Mouse (Mus musculus) macrophage (primary cell): ENCODE results near the gene Olfr675. TPM values are rescaled to one million over a fixed set of nuclear protein-coding genes. Genes with fewer than 3 reads are reported as not detected.
"Not testable (repeated sequence)": the region's sequence is repeated elsewhere in the genome, so short reads cannot be mapped to it uniquely, and the experiment has no call there.

Experiments used
- H3K27ac ChIP-seq: fragments of 350-480 bp; formaldehyde crosslinking; 2 replicates; pipeline ENCODE4 v1.9.0; 2021
- H3K36me3 ChIP-seq: fragments of 350-480 bp; formaldehyde crosslinking; 2 replicates; pipeline ENCODE4 v1.9.0; 2021; ENCODE audit errors: inconsistent target
- H3K4me3 ChIP-seq: fragments of 350-480 bp; formaldehyde crosslinking; 2 replicates; pipeline ENCODE4 v1.9.0; 2021; ENCODE audit errors: inconsistent target
- H3K79me2 ChIP-seq: fragments of 350-480 bp; formaldehyde crosslinking; 2 replicates; pipeline ENCODE4 v1.9.0; 2021; ENCODE audit errors: inconsistent target
- WGBS: methylation state at CpG from one replicate; pipeline ENCODE4 v1.1.7; 2026; ENCODE audit warnings: inconsistent platforms; ENCODE audit not compliant: missing documents; 5-methylcytosine and 5-hydroxymethylcytosine counted together
- polyA plus RNA-seq: library from polyadenylated mRNA; stranded (reverse); fragments of 250-400 nt; gene quantifications from 3 replicates; pipeline ENCODE4 v1.2.4, GENCODE M21; 2018; ENCODE audit warnings: inconsistent platforms
- total RNA-seq, 78 experiments: library from RNA; depleted of rRNA; stranded (reverse); fragments of 250-400 nt; gene quantifications; 1 replicate in 9 of 78; 2 replicates in 24 of 78; 3 replicates in 43 of 78; 4 replicates in 2 of 78; pipeline ENCODE4 v1.2.4; 2018; ENCODE audit warnings: inconsistent platforms in 56 of 78

Gene Olfr675
- total RNA-seq (2018; cell fraction: chromatin; rRNA removed): not detected
- not detected for total RNA-seq (2018; cell fraction: cytosol; rRNA removed)
- total RNA-seq (2018; cell fraction: nucleus; rRNA removed): not detected
- not detected in 3 replicates for polyA plus RNA-seq

GRCm38 (mm10) chr7:105028360-105028759 is at the start of gene Olfr675:
Olfr675 (minus strand) TSS chr7:105028460.
- Histone ChIP-seq H3K36me3 (no peaks in the 10 kb centered on the region), H3K79me2 (no peaks in the 10 kb centered on the region), H3K27ac (no peak within 1 kb of the TSS), H3K4me3 (no peak within 1 kb of the TSS)
- 88% methylated on average over 1 of the region's 1 CpGs for WGBS

DNA sequence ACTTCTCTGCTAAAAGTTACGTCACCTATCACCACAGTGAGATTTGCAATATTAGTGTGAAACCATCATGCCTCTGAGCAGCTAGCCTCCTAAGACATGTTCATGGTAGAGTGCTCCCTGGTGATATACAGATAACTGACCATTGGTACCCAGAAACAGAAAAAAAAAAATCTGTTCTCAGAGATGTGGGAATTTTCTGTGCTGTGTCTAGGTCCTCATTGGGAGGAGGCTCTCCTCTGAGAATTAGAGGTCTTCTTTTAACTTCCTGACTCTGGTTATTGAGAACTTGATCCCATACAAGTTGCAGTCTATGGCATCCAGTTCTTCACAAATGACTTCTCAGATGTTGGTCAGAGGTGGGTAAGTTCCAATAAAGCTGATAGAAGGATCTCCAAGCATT is 35.9 kb upstream of the Olfr675 start, which contains the start of gene Olfr678:
Olfr678 (plus strand) TSS at position 301 of the 400 bp plus-strand sequence.
- Histone ChIP-seq H3K79me2 (no peaks in the 10 kb centered on the region), H3K27ac (no peak within 1 kb of the TSS), H3K4me3 (no peak within 1 kb of the TSS), H3K36me3 (no peaks in the 10 kb centered on the region)
- WGBS: 90% methylated on average over 1 of the region's 1 CpGs

DNA sequence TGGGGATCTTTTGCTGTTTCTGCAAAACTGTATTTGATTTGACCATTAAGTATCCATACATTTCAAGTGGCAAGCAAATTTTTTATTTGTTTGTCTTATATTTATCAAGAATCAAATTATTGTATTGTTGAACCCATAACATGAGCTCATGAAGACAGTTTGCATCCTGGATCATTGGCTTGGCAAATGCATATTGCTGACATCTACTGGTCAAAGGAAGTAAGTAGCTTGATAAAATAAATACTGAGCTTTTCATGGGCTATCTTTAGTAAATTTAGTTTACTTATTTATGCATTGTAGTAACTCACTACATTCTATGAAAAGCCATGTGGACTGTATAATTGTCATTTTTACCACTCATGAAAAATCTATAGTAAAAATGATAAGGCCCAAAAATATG is 30.7 kb upstream of the Olfr675 start:
- H3K4me3 ChIP-seq: no peak overlapping the region
- no peaks in the 10 kb centered on the region for H3K79me2 ChIP-seq
- H3K36me3 ChIP-seq: no peaks in the 10 kb centered on the region
- H3K27ac ChIP-seq: no peak overlapping the region

DNA sequence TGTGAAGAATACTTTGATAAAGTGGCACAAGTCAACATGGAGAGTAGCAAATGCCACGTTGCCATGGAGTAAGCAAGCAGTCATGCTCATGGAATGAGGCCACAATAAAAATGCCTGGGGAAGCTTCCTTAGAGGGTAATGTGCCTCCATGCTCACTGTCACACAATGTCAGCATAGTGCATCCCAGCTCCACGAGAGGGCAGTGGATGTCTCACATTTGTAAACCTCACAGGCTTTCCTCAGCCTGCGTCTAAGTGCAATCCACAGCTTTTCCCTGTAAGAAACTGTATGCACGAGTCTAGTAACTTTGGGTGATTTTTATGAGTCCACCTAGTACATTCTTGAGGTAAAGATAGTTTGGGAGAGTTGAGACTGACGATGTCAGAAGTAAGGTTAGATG is 5.6 kb upstream of the Olfr675 start:
- not testable (repeated sequence) for H3K79me2 ChIP-seq, H3K4me3 ChIP-seq, H3K27ac ChIP-seq, H3K36me3 ChIP-seq
- WGBS: 65% methylated on average over 5 of the region's 5 CpGs

DNA sequence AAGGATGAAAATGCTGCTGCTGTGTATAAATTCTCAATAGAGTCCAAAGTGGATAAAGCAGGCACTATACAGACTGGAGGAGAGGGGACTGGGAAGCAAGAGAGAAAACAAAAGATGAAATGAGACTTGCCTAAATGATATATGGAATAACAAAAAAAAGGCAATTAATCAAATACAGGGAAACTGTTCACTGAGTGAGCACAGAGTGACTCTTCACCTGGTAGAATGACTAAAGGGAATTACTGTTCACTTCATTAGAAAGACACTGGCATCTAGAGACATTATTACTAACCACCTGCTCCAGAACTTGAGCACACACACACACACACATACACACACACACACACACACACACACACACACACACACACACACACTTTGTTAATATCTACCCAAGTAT is 4.1 kb upstream of the Olfr675 start, which contains the start of gene Olfr676:
Olfr676 (plus strand) TSS at position 301 of the 400 bp plus-strand sequence.
- Histone ChIP-seq H3K4me3 (no peak within 1 kb of the TSS), H3K79me2 (no peaks in the 10 kb centered on the region), H3K36me3 (no peaks in the 10 kb centered on the region), H3K27ac (no peak within 1 kb of the TSS)

DNA sequence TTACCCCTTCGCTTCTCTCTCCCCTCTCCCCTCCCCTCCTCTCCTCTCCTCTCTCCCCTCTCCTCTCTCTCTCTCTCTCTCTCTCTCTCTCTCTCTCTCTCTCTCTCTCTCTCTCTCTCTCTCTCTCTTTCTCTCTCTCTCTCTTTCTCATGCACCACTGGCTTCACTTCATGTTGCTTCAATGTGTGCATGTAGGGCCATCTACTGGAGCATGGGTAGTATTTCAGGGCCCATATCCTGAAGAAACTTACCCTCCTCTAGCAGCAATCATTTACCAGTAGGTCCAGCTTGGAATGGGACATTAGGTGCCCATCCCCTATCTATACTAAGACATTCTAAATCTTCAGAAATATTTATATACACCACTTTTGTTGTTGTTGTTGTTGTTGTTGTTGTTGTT is 5.7 kb downstream of the Olfr675 start:
- H3K4me3 ChIP-seq: no peak overlapping the region
- no peak overlapping the region for H3K27ac ChIP-seq
- 75% methylated on average over 1 of the region's 1 CpGs for WGBS
- H3K79me2 ChIP-seq: no peaks in the 10 kb centered on the region
- H3K36me3 ChIP-seq: no peaks in the 10 kb centered on the region

DNA sequence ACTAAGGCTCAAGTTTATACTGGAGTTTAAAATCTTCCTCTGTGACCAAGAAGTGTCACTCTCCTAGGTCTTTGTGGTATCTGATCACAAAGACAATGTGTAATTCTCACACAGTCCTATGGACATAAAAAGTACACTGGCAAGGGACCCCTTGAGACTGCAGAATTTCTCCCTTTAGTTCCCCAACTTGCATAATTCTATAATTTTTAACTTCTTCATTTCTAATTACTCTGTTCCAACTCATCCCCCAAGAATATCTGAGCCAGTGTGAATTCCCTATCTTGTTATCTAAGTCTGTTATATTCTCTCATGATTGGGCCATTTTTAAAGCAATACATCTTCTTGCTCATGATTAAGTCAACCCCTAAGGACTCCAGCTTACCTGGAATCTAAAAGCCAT is 26.3 kb downstream of the Olfr675 start, which contains the start of gene Olfr672:
Olfr672 (minus strand) TSS at position 101 of the 400 bp plus-strand sequence.
- no peaks in the 10 kb centered on the region for H3K79me2 ChIP-seq
- H3K27ac ChIP-seq: no peak within 1 kb of the TSS
- no peaks in the 10 kb centered on the region for H3K36me3 ChIP-seq
- H3K4me3 ChIP-seq: no peak within 1 kb of the TSS

DNA sequence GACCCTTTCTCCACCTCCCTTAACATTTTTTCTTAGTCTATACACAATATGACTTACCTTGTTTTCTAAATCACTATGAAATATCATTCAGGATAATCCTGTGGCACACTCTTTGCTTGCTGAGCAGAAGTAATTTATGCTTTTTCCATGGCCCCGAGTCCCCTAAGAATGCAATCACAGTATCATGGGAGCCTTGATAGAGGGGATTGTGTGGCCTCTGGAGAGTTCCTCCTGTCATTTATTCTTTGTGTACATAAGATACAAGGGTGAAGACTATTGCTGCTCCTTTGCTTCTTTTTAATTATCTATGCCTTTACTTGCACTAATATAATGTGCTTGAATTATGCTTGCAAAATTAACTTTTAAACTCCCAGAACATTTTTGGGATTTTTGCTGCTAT is 49.2 kb downstream of the Olfr675 start, which contains the start of gene Olfr671:
Olfr671 (minus strand) TSS at position 101 of the 400 bp plus-strand sequence.
- Histone ChIP-seq H3K79me2 (no peaks in the 10 kb centered on the region), H3K36me3 (no peaks in the 10 kb centered on the region), H3K4me3 (no peak within 1 kb of the TSS), H3K27ac (no peak within 1 kb of the TSS)
- WGBS: 85% methylated on average over 1 of the region's 1 CpGs

- H3K79me2 ChIP-seq, H3K4me3 ChIP-seq, H3K27ac ChIP-seq, H3K36me3 ChIP-seq: not testable (repeated sequence)
- WGBS: 90% methylated on average over 1 of the region's 2 CpGs
Measured at GRCm38 (mm10) chr7:104972507-104972906, 55.8 kb downstream of the Olfr675 start.

Other genes starting within 250 kb of the Olfr675 start
- not detected in 3 replicates for gene Usp17lb, start 185.9 kb downstream of the Olfr675 start, polyA plus RNA-seq
- gene Usp17la, start 171.5 kb downstream of the Olfr675 start, polyA plus RNA-seq: not detected in 3 replicates
- not detected in 3 replicates for gene Olfr665, start 150.4 kb downstream of the Olfr675 start, polyA plus RNA-seq
- gene Olfr666, start 132.5 kb downstream of the Olfr675 start, polyA plus RNA-seq: not detected in 3 replicates
- not detected in 3 replicates for gene Olfr667, start 107.0 kb downstream of the Olfr675 start, polyA plus RNA-seq
- gene Olfr668, start 100.4 kb downstream of the Olfr675 start, polyA plus RNA-seq: not detected in 3 replicates
- not detected in 3 replicates for gene Olfr669, start 94.2 kb downstream of the Olfr675 start, polyA plus RNA-seq
- not detected in 3 replicates for gene Olfr670, start 65.8 kb downstream of the Olfr675 start, polyA plus RNA-seq
- not detected in 3 replicates for gene Olfr671, start 49.3 kb downstream of the Olfr675 start, polyA plus RNA-seq
- gene Olfr672, start 26.4 kb downstream of the Olfr675 start, polyA plus RNA-seq: not detected in 3 replicates
- gene Olfr676, start 4.2 kb upstream of the Olfr675 start, polyA plus RNA-seq: not detected in 3 replicates
- gene Olfr677, start 22.9 kb upstream of the Olfr675 start, polyA plus RNA-seq: not detected in 3 replicates
- gene Olfr678, start 36.0 kb upstream of the Olfr675 start, polyA plus RNA-seq: not detected in 3 replicates
- gene Olfr679, start 52.7 kb upstream of the Olfr675 start, polyA plus RNA-seq: not detected in 3 replicates
- not detected in 3 replicates for gene Olfr680-ps1, start 64.4 kb upstream of the Olfr675 start, polyA plus RNA-seq
- not detected in 3 replicates for gene Olfr681, start 88.4 kb upstream of the Olfr675 start, polyA plus RNA-seq
- gene Olfr683, start 118.6 kb upstream of the Olfr675 start, polyA plus RNA-seq: not detected in 3 replicates
- not detected in 3 replicates for gene Olfr684, start 135.2 kb upstream of the Olfr675 start, polyA plus RNA-seq
- not detected in 3 replicates for gene Olfr685, start 157.6 kb upstream of the Olfr675 start, polyA plus RNA-seq
- gene Olfr686, start 179.0 kb upstream of the Olfr675 start, polyA plus RNA-seq: not detected in 3 replicates